Mouse (Mus musculus): Measurements from ENCODE around the gene I830077J02Rik.

DNA sequence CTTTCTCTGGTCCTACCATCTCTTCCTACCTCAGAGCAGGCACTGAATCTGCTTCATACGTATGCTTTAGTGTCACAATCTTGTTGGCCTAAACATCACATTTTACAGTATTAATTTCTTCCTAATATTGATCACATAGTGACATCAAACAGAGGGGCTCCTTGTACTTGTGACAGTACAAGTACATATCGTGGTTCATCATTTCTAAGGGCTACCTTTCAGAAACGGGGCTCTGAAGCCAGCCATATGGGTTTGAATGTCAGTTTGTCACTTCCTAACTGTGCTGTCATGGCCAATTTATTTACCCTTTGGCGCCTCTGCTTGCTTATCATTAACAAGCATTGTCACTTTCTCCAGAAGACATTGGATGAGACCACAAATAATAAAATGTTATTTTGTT is 31.0 kb downstream of the I830077J02Rik start:
- TF ChIP-seq POLR2A (IDR thresholded peaks at IDR 0.05; ENCODE audit: control insufficient read depth in 1 of 2, insufficient read depth in 1 of 2, low read depth in 1 of 2, low read length in 2 of 2, poor library complexity in 1 of 2), result no peak
- no peak for TF ChIP-seq CTCF (IDR thresholded peaks at IDR 0.05 in 2 of 3, conservative IDR thresholded peaks at IDR 0.05 in 1 of 3; ENCODE audit: control insufficient read depth in 1 of 3, insufficient read depth in 1 of 3, low read depth in 2 of 3, low read length in 3 of 3, poor library complexity in 1 of 3, severe bottlenecking in 1 of 3)
- no peak for TF ChIP-seq TCF12 (IDR thresholded peaks at IDR 0.05; ENCODE audit: low read depth, low read length)
- TF ChIP-seq EP300 (IDR thresholded peaks at IDR 0.05; ENCODE audit: low read depth in 1 of 2, low read length in 2 of 2), result no peak
- TF ChIP-seq USF2 (IDR thresholded peaks at IDR 0.05; ENCODE audit: borderline replicate concordance in 1 of 2, insufficient read depth in 1 of 2, low read depth in 1 of 2, low read length in 2 of 2), result no peak
- no peak for TF ChIP-seq TBP (IDR thresholded peaks at IDR 0.05; ENCODE audit: low read depth, low read length)
- TF ChIP-seq E2F4 (IDR thresholded peaks at IDR 0.05; ENCODE audit: borderline replicate concordance, low read depth, low read length), result no peak
- TF ChIP-seq CHD2 (IDR thresholded peaks at IDR 0.05; ENCODE audit: low read length), result no peak
- no peak for TF ChIP-seq MAX (IDR thresholded peaks at IDR 0.05; ENCODE audit: low read length)
- no peak for TF ChIP-seq POLR2AphosphoS2 (IDR thresholded peaks at IDR 0.05; ENCODE audit: low read length)
- TF ChIP-seq ZMIZ1 (IDR thresholded peaks at IDR 0.05; ENCODE audit: low read depth, low read length), result no peak
- TF ChIP-seq HCFC1 (IDR thresholded peaks at IDR 0.05; ENCODE audit: low read depth, low read length), result no peak
- no peak for TF ChIP-seq ZNF384 (IDR thresholded peaks at IDR 0.05; ENCODE audit: low read depth, low read length)
- no peak for TF ChIP-seq TAL1 (IDR thresholded peaks at IDR 0.05; ENCODE audit: low read length)

Measured in MEL (cell line).